Mouse (Mus musculus) erythroid progenitor cell, adult 5-6 weeks (primary cell): ENCODE measurements around the gene Sh2b3. TPM values are rescaled to one million over a fixed set of nuclear protein-coding genes. Genes with fewer than 3 reads are reported as not detected.

Experiments used
- ATAC-seq: replicated peaks from 2 replicates; pipeline ENCODE4 v1.8.0; 2016; ENCODE audit warnings: moderate number of reproducible peaks, mild to moderate bottlenecking, moderate TSS enrichment, inconsistent platforms; ENCODE audit not compliant: poor library complexity, low FRiP score, severe bottlenecking
- total RNA-seq, 2 experiments: library from RNA; stranded (forward) in 1 of 2; stranded (reverse) in 1 of 2; fragments of 150-400 nt in 1 of 2; fragments of 186-747, 209-891 nt in 1 of 2; gene quantifications; 2 replicates each; pipeline versions ENCODE4 v1.2.3 to v1.2.4; 2015 to 2017; ENCODE audit warnings: low replicate concordance in 2 of 2

The Sh2b3 gene
- total RNA-seq, 2 experiments from 2014 or later: 4.6 to 12.2 TPM

- no peak for ATAC-seq
Observed at GRCm38 (mm10) chr5:121846322-121846721, 8.9 kb upstream of the Sh2b3 start.

GRCm38 (mm10) chr5:121845361-121845760 is 7.9 kb upstream of the Sh2b3 start:
- no peak for ATAC-seq

GRCm38 (mm10) chr5:121843138-121843905 is 5.9 kb upstream of the Sh2b3 start:
- no peak; the same call in 1 of the 2 replicates for ATAC-seq

GRCm38 (mm10) chr5:121842665-121843118 is 5.2 kb upstream of the Sh2b3 start:
- ATAC-seq: peak; percentile 85

- ATAC-seq: no peak
Observed at GRCm38 (mm10) chr5:121841973-121842372, 4.5 kb upstream of the Sh2b3 start.

- no peak for ATAC-seq
Observed at GRCm38 (mm10) chr5:121841516-121841915, 4.1 kb upstream of the Sh2b3 start.

- ATAC-seq: no peak
Observed at GRCm38 (mm10) chr5:121839128-121839473, 1.7 kb upstream of the Sh2b3 start.

GRCm38 (mm10) chr5:121838341-121839127 is 1.1 kb upstream of the Sh2b3 start:
- no peak for ATAC-seq

- peak; percentile 77 for ATAC-seq
Observed at GRCm38 (mm10) chr5:121836692-121837415, 592 bp downstream of the Sh2b3 start.

GRCm38 (mm10) chr5:121835949-121836691 is 1.3 kb downstream of the Sh2b3 start:
- ATAC-seq: no peak

GRCm38 (mm10) chr5:121834991-121835747 is 2.3 kb downstream of the Sh2b3 start:
- ATAC-seq: no peak

GRCm38 (mm10) chr5:121834241-121834606 is 3.2 kb downstream of the Sh2b3 start:
- ATAC-seq: no peak

GRCm38 (mm10) chr5:121833572-121834240 is 3.7 kb downstream of the Sh2b3 start:
- ATAC-seq: no peak

GRCm38 (mm10) chr5:121833159-121833558 is 4.3 kb downstream of the Sh2b3 start:
- no peak for ATAC-seq

- ATAC-seq: no peak
Observed at GRCm38 (mm10) chr5:121832376-121833155, 4.9 kb downstream of the Sh2b3 start.

- no peak for ATAC-seq
Observed at GRCm38 (mm10) chr5:121831002-121831601, 6.3 kb downstream of the Sh2b3 start.
